Mouse (Mus musculus) cerebellum, adult 11 months (tissue): ENCODE results near the gene Cuta.

Source experiments
- DNase-seq: peaks from one replicate; pipeline ENCODE4 v3.0.0; 2022

Gene Cuta

GRCm38 (mm10) chr17:26953726-26954125 lies 14.4 kb upstream of the Cuta start:
- DNase-seq, result no peak

GRCm38 (mm10) chr17:26953201-26953600 lies 13.8 kb upstream of the Cuta start:
- no peak for DNase-seq

GRCm38 (mm10) chr17:26951952-26952877 lies 12.8 kb upstream of the Cuta start:
- no peak for DNase-seq

GRCm38 (mm10) chr17:26951406-26951805 lies 12.0 kb upstream of the Cuta start:
- DNase-seq, result no peak

GRCm38 (mm10) chr17:26950560-26951288 lies 11.4 kb upstream of the Cuta start:
- DNase-seq, result no peak

GRCm38 (mm10) chr17:26949866-26950265 lies 10.5 kb upstream of the Cuta start:
- DNase-seq, result no peak

GRCm38 (mm10) chr17:26949051-26949577 lies 9.7 kb upstream of the Cuta start:
- DNase-seq, result no peak

- DNase-seq, result no peak
Measured at GRCm38 (mm10) chr17:26948316-26949050, 9.1 kb upstream of the Cuta start.

- DNase-seq, result no peak
Measured at GRCm38 (mm10) chr17:26947231-26948100, 8.1 kb upstream of the Cuta start.

GRCm38 (mm10) chr17:26946567-26946966 lies 7.2 kb upstream of the Cuta start:
- peak; percentile 81 for DNase-seq

- DNase-seq, result no peak
Measured at GRCm38 (mm10) chr17:26945824-26946495, 6.6 kb upstream of the Cuta start.

- DNase-seq, result no peak
Measured at GRCm38 (mm10) chr17:26941841-26942570, 2.6 kb upstream of the Cuta start.

GRCm38 (mm10) chr17:26941031-26941789 lies 1.8 kb upstream of the Cuta start, which contains the start of gene Syngap1:
Syngap1 (plus strand) TSS chr17:26941253.
- peak; percentile 53 for DNase-seq

- no peak for DNase-seq
Measured at GRCm38 (mm10) chr17:26939973-26940300, 568 bp upstream of the Cuta start.

GRCm38 (mm10) chr17:26938731-26939130 lies 638 bp downstream of the Cuta start:
- DNase-seq, result peak; percentile 58

- peak; percentile 32 for DNase-seq
Measured at GRCm38 (mm10) chr17:26937883-26938695, 1.3 kb downstream of the Cuta start.

- peak; percentile 33 for DNase-seq
Measured at GRCm38 (mm10) chr17:26936921-26937695, 2.3 kb downstream of the Cuta start.

- peak; percentile 35 for DNase-seq
Measured at GRCm38 (mm10) chr17:26936453-26936852, 2.9 kb downstream of the Cuta start.
